Mouse (Mus musculus): ENCODE measurements around the gene Get4. TPM values are rescaled to one million over a fixed set of nuclear protein-coding genes. Genes with fewer than 3 reads are reported as not detected.

Gene Get4
- total and polyA plus RNA-seq, 3 experiments = 22.3 to 68.0 (median 37.3) TPM

DNA sequence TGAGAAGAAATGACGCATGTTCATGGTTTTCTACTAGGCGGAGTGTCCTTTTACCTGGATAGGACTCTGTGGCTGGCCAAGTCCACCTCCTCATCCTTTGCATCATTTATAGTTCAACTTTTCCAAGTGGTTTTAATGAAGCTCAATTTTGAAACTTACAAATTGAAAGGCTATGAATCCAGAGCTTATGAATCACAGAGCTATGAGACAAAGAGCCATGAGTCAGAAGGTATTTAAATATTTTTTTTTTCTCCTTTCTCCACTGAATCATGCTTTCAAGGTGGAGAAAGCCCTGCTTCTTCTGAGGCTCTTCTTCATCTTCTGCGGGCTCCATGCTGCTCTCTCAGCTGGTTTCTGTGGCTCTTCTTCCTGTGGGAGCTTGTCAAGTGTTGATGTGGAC lies 22.4 kb upstream of the Get4 start:
- ATAC-seq (ENCODE audit: extremely low read depth, insufficient number of reproducible peaks, low FRiP score, poor library complexity, severe bottlenecking) = no peak
- no peaks in the 10 kb centered on the region for H3K27me3 ChIP-seq (ENCODE audit: insufficient read depth, low read length)
- H3K4me1 ChIP-seq (ENCODE audit: insufficient read depth, low read depth, low read length) = no peaks in the 10 kb centered on the region
- TF ChIP-seq GATA2 (IDR thresholded peaks at IDR 0.05; ENCODE audit: borderline replicate concordance, low read depth, low read length) (no peak), POLR2AphosphoS5 (IDR thresholded peaks at IDR 0.05; ENCODE audit: insufficient replicate concordance, low read depth, low read length) (no peak), CTCF (IDR thresholded peaks at IDR 0.05; ENCODE audit: low read depth, low read length) (no peak), TAL1 (conservative IDR thresholded peaks at IDR 0.05; ENCODE audit: low read depth, low read length) (no peak), GATA1 (IDR thresholded peaks at IDR 0.05; ENCODE audit: borderline replicate concordance, low read length) (no peak)
- no peak for DNase-seq (ENCODE audit: low spot score)
- peaks cover 96% of the 10 kb centered on the region for H3K36me3 ChIP-seq (replicated peaks)
- no peaks in the 10 kb centered on the region for H3K9me3 ChIP-seq (replicated peaks)
- H3K4me3 ChIP-seq (ENCODE audit: low read depth, low read length) = no peak overlapping the region

GRCm38 (mm10) chr5:139232083-139232482 lies 20.0 kb upstream of the Get4 start:
- DNase-seq (ENCODE audit: low spot score) (no peak), ATAC-seq (ENCODE audit: extremely low read depth, insufficient number of reproducible peaks, low FRiP score, poor library complexity, severe bottlenecking) (no peak)
- no peak overlapping the region for H3K4me3 ChIP-seq (ENCODE audit: low read depth, low read length)
- TF ChIP-seq POLR2AphosphoS5 (IDR thresholded peaks at IDR 0.05; ENCODE audit: insufficient replicate concordance, low read depth, low read length) (no peak), GATA2 (IDR thresholded peaks at IDR 0.05; ENCODE audit: borderline replicate concordance, low read depth, low read length) (no peak)
- H3K27me3 ChIP-seq (ENCODE audit: insufficient read depth, low read length) = no peaks in the 10 kb centered on the region
- H3K9me3 ChIP-seq (replicated peaks) = no peaks in the 10 kb centered on the region
- peaks cover 97% of the 10 kb centered on the region for H3K36me3 ChIP-seq (replicated peaks)
- H3K4me1 ChIP-seq (ENCODE audit: insufficient read depth, low read depth, low read length) = 0 out of 2 replicates have a peak, but pooled peaks cover 1% of the 10 kb centered on the region

- no peaks in the 10 kb centered on the region for H3K27me3 ChIP-seq (ENCODE audit: insufficient read depth, low read length)
- no peak for ATAC-seq (ENCODE audit: extremely low read depth, insufficient number of reproducible peaks, low FRiP score, poor library complexity, severe bottlenecking)
- no peak overlapping the region for H3K4me3 ChIP-seq (ENCODE audit: low read depth, low read length)
- peaks cover 1% of the 10 kb centered on the region; the same call in 1 of the 2 replicates for H3K4me1 ChIP-seq (ENCODE audit: insufficient read depth, low read depth, low read length)
- H3K36me3 ChIP-seq (replicated peaks) = peaks cover 98% of the 10 kb centered on the region
- DNase-seq (ENCODE audit: low spot score) = no peak
- TF ChIP-seq POLR2AphosphoS5 (IDR thresholded peaks at IDR 0.05; ENCODE audit: insufficient replicate concordance, low read depth, low read length) (no peak), CTCF (IDR thresholded peaks at IDR 0.05; ENCODE audit: low read depth, low read length) (no peak), GATA1 (IDR thresholded peaks at IDR 0.05; ENCODE audit: borderline replicate concordance, low read length) (no peak), GATA2 (IDR thresholded peaks at IDR 0.05; ENCODE audit: borderline replicate concordance, low read depth, low read length) (no peak), TAL1 (conservative IDR thresholded peaks at IDR 0.05; ENCODE audit: low read depth, low read length) (no peak)
- no peaks in the 10 kb centered on the region for H3K9me3 ChIP-seq (replicated peaks)
Measured at GRCm38 (mm10) chr5:139234423-139234822, 17.7 kb upstream of the Get4 start.

GRCm38 (mm10) chr5:139237436-139237835 lies 14.7 kb upstream of the Get4 start:
- peaks cover 7% of the 10 kb centered on the region; the same call in 1 of the 2 replicates for H3K4me1 ChIP-seq (ENCODE audit: insufficient read depth, low read depth, low read length)
- TF ChIP-seq GATA2 (IDR thresholded peaks at IDR 0.05; ENCODE audit: borderline replicate concordance, low read depth, low read length) (no peak), POLR2AphosphoS5 (IDR thresholded peaks at IDR 0.05; ENCODE audit: insufficient replicate concordance, low read depth, low read length) (no peak), CTCF (IDR thresholded peaks at IDR 0.05; ENCODE audit: low read depth, low read length) (no peak), TAL1 (conservative IDR thresholded peaks at IDR 0.05; ENCODE audit: low read depth, low read length) (no peak), GATA1 (IDR thresholded peaks at IDR 0.05; ENCODE audit: borderline replicate concordance, low read length) (no peak)
- H3K9me3 ChIP-seq (replicated peaks) = no peaks in the 10 kb centered on the region
- ATAC-seq (ENCODE audit: extremely low read depth, insufficient number of reproducible peaks, low FRiP score, poor library complexity, severe bottlenecking) = no peak
- no peaks in the 10 kb centered on the region for H3K27me3 ChIP-seq (ENCODE audit: insufficient read depth, low read length)
- DNase-seq (ENCODE audit: low spot score) = no peak
- peaks cover 99% of the 10 kb centered on the region for H3K36me3 ChIP-seq (replicated peaks)
- H3K4me3 ChIP-seq (ENCODE audit: low read depth, low read length) = no peak overlapping the region

- H3K36me3 ChIP-seq (replicated peaks) = peaks cover 100% of the 10 kb centered on the region
- H3K27me3 ChIP-seq (ENCODE audit: insufficient read depth, low read length) = no peaks in the 10 kb centered on the region
- ATAC-seq (ENCODE audit: extremely low read depth, insufficient number of reproducible peaks, low FRiP score, poor library complexity, severe bottlenecking) (no peak), DNase-seq (ENCODE audit: low spot score) (no peak)
- no peak for TF ChIP-seq TAL1 (conservative IDR thresholded peaks at IDR 0.05; ENCODE audit: low read depth, low read length)
- TF ChIP-seq GATA2 (IDR thresholded peaks at IDR 0.05; ENCODE audit: borderline replicate concordance, low read depth, low read length) = no peak
- no peak for TF ChIP-seq POLR2AphosphoS5 (IDR thresholded peaks at IDR 0.05; ENCODE audit: insufficient replicate concordance, low read depth, low read length)
- no peak for TF ChIP-seq CTCF (IDR thresholded peaks at IDR 0.05; ENCODE audit: low read depth, low read length)
- TF ChIP-seq GATA1 (IDR thresholded peaks at IDR 0.05; ENCODE audit: borderline replicate concordance, low read length) = no peak
- H3K4me1 ChIP-seq (ENCODE audit: insufficient read depth, low read depth, low read length) = peaks cover 16% of the 10 kb centered on the region
- H3K9me3 ChIP-seq (replicated peaks) = no peaks in the 10 kb centered on the region
- H3K4me3 ChIP-seq (ENCODE audit: low read depth, low read length) = no peak overlapping the region
Measured at GRCm38 (mm10) chr5:139241022-139241761, 10.9 kb upstream of the Get4 start.

DNA sequence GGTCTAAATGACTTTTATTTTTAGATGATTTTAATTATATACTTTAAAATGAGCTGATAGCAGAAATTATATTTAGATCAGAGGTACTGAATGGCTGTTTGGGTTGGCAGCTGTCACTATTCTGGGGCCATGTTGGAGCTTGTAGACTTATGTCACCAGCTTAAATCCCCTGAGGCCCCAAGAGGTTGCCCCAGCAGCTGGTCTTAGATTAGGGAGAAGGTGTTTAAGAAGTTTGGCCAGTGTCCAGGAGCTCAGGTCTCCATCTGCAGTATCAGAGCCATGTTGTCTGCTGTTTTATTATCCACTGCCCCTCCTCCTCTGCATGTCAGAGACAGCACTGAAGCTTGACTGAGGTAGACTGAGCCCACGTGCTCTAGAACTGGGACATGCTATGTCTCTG lies 8.7 kb upstream of the Get4 start:
- Histone ChIP-seq H3K4me3 (ENCODE audit: low read depth, low read length) (no peak overlapping the region), H3K27me3 (ENCODE audit: insufficient read depth, low read length) (no peaks in the 10 kb centered on the region), H3K4me1 (ENCODE audit: insufficient read depth, low read depth, low read length) (peaks cover 35% of the 10 kb centered on the region), H3K36me3 (replicated peaks) (peaks cover 100% of the 10 kb centered on the region), H3K9me3 (replicated peaks) (no peaks in the 10 kb centered on the region)
- DNase-seq (ENCODE audit: low spot score) = no peak
- no peak for TF ChIP-seq GATA2 (IDR thresholded peaks at IDR 0.05; ENCODE audit: borderline replicate concordance, low read depth, low read length)
- TF ChIP-seq CTCF (IDR thresholded peaks at IDR 0.05; ENCODE audit: low read depth, low read length) = no peak
- TF ChIP-seq TAL1 (conservative IDR thresholded peaks at IDR 0.05; ENCODE audit: low read depth, low read length) = no peak
- no peak for TF ChIP-seq GATA1 (IDR thresholded peaks at IDR 0.05; ENCODE audit: borderline replicate concordance, low read length)
- TF ChIP-seq POLR2AphosphoS5 (IDR thresholded peaks at IDR 0.05; ENCODE audit: insufficient replicate concordance, low read depth, low read length) = no peak
- ATAC-seq (ENCODE audit: extremely low read depth, insufficient number of reproducible peaks, low FRiP score, poor library complexity, severe bottlenecking) = no peak
